Mouse (Mus musculus) layer of hippocampus, adult 2 months (tissue): ENCODE results near the gene Cdc123. TPM values are rescaled to one million over a fixed set of nuclear protein-coding genes. Genes with fewer than 3 reads are reported as not detected.
A peak's percentile ranks its signal among the peaks of the same experiment; 100 is the strongest.

Experiments
- DNase-seq, 2 experiments: peaks; one replicate each; pipeline ENCODE4 v3.0.0; 2022; ENCODE audit warnings: low spot score in 2 of 2
- H3K27ac ChIP-seq: fragments of 200-600 bp; 2 replicates; pipeline ENCODE4 v1.8.1; 2022
- H3K4me3 ChIP-seq: fragments of 200-600 bp; 2 replicates; pipeline ENCODE4 v1.8.1; 2022; ENCODE audit warnings: mild to moderate bottlenecking
- CTCF ChIP-seq: fragments of 200-600 bp; conservative IDR thresholded peaks from 2 replicates; pipeline ENCODE4 v1.8.1; 2022; ENCODE audit warnings: antibody characterized with exemption, mild to moderate bottlenecking, moderate library complexity
- total RNA-seq, 2 experiments: library from RNA; stranded (reverse); gene quantifications; 2 replicates each; pipeline ENCODE4 v1.2.3; 2021

The Cdc123 gene
- total RNA-seq, 2 experiments from 2014 or later: 135 to 157 TPM

GRCm38 (mm10) chr2:5797816-5798672 is 46.9 kb downstream of the Cdc123 start:
- TF ChIP-seq CTCF: no peak
- DNase-seq: no peak
- no peak overlapping the region for H3K27ac ChIP-seq
- H3K4me3 ChIP-seq: no peak overlapping the region

GRCm38 (mm10) chr2:5793771-5794170 is 51.2 kb downstream of the Cdc123 start:
- Histone ChIP-seq H3K4me3 (no peak overlapping the region), H3K27ac (no peak overlapping the region)
- DNase-seq: no peak
- TF ChIP-seq CTCF: no peak

DNA sequence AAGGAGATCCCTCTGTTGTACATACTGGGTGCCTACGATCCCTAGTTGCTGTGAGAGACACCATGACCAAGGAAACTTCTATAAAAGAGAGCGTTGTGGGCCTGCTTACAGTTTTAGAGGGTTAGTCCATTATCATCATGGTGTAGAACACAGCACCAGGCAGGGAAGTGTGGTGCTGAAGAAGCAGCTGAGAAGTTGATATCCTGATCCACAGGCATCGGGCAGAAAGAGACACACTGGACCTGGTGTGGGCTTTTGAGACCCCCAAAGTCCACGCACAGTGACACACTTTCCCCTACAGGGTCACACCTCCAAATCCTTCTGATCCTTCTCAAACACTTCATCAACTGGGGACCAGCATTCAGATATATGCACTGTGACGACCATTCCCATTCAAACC is 52.9 kb downstream of the Cdc123 start:
- DNase-seq: no peak
- Histone ChIP-seq H3K4me3 (no peak overlapping the region), H3K27ac (no peak overlapping the region)
- no peak for TF ChIP-seq CTCF

DNA sequence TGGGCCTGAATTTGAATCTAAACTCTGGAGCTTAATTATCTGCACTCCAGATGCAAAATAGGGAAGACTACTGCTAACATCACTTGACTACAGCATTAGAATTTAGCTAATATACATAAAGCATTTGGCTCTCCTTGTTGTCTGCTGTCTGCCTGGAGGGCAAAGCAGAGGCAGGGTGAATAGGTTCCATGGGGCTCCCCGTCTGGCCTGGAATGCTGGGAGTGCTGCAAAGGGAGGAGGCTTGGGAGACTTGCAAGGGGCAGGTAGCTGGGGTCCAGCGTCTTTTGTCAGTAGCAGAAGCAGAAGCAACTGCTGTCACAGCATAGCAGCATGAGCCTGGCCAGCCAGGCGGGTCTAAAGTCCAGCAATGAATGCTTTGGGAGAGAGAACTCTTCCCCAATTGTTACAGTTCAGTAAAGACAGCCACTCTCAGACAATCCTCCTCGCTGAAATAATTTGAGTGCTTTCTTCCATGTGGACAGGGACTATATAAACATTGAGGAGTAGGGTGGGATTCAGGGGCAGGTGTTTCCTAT is 55.3 kb downstream of the Cdc123 start:
- no peak overlapping the region for H3K4me3 ChIP-seq
- no peak overlapping the region for H3K27ac ChIP-seq
- DNase-seq: no peak
- no peak for TF ChIP-seq CTCF

DNA sequence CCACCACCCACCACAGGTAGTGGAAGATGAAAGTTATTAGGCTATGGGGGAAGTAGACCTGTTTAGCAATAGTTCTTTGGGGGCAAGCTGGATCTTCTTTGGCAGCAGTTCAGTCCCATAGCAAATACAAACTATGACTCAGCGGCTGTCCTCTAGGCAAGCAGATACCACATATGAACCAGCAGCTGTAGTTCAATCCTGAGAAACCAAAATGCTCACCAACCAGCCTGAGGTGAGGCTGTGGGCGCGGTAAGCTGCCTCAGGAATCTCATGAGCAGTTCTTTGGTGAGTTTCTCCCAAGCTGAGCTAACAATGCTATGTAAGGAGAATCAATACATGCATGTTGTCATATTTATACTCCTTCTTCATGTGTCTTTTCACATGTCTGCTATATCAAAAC is 57.6 kb downstream of the Cdc123 start:
- H3K4me3 ChIP-seq: no peak overlapping the region
- DNase-seq: no peak
- TF ChIP-seq CTCF: no peak
- H3K27ac ChIP-seq: no peak overlapping the region

DNA sequence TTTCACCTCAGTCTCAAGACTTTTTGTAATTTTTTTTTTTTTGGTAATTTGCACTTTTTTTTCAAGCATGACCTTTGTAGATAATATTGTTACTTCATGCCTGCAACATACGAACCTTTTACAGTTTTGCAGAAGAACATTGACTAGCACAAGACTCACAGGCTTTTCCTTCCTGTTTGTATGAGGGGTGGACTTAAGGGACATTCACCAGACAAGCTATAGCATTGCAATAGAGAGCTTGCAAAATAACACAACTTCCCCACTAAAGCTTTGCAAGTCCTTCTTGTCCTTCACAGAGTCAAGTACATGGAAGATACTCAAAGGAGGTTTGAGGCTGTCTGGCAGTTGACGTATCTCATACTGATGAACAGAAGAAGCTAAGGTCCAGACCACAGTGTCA is 72.5 kb downstream of the Cdc123 start:
- Histone ChIP-seq H3K4me3 (no peak overlapping the region), H3K27ac (no peak overlapping the region)
- no peak for TF ChIP-seq CTCF
- DNase-seq: no peak

DNA sequence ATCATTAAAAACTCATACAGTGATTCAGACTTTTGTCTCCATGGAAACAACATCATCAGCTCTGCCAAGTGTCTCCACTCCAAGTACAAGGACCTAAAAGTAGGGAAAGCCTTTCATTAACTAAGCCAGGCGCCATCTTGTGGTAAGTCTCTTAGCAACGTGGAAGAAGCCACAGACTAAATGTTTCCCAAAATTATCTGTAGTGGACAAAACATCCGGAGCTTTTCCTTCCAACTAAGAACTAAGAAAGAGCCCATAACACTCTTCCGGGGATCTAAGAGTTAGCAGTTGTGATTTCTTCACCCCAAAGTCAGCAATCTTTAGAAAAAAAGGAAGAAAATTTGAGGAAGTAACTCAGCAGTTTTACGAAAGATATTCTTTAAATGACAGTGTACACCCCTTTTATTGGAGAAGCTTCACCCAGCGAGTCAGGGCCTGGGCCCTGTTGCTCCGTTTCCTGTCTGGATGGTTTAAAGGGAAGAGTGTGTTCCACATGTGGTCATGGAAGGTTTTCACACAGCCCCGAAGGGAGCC is 74.2 kb downstream of the Cdc123 start:
- Histone ChIP-seq H3K4me3 (no peak overlapping the region), H3K27ac (no peak overlapping the region)
- TF ChIP-seq CTCF: peak; percentile 84
- DNase-seq: peak; percentile 43 to 81

GRCm38 (mm10) chr2:5769630-5770029 is 75.3 kb downstream of the Cdc123 start:
- Histone ChIP-seq H3K4me3 (no peak overlapping the region), H3K27ac (no peak overlapping the region)
- no peak for TF ChIP-seq CTCF
- DNase-seq: no peak

- TF ChIP-seq CTCF: no peak
- no peak for DNase-seq
- Histone ChIP-seq H3K4me3 (no peak overlapping the region), H3K27ac (no peak overlapping the region)
Measured at GRCm38 (mm10) chr2:5768946-5769345, 76.0 kb downstream of the Cdc123 start.

DNA sequence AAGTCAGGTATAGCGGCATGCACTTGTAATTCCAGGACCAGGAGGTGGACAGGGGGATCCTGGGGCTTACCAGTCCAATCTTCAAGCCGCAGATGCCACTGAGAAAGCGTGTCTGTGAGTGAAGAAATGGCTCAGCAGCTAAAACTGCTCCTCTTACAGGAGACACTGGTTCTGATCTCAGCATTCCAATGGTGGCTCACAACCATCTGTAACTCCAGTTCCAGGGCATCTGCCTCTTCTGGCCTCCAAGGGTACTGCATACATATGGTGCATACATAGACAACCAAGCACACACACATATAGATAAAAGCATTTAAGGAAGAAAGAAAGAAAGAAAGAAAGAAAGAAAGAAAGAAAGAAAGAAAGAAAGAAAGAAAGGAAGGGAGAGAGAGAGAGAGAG is 82.9 kb downstream of the Cdc123 start:
- TF ChIP-seq CTCF: peak; percentile 23; the same call in 1 of the 2 replicates

GRCm38 (mm10) chr2:5760479-5761008 is 84.4 kb downstream of the Cdc123 start:
- H3K4me3 ChIP-seq: no peak overlapping the region
- no peak for TF ChIP-seq CTCF
- H3K27ac ChIP-seq: no peak overlapping the region
- DNase-seq: no peak

More for the DNA sequence above, 82.9 kb downstream of the Cdc123 start:
- H3K27ac ChIP-seq: no peak overlapping the region
- no peak overlapping the region for H3K4me3 ChIP-seq
- no peak for DNase-seq

DNA sequence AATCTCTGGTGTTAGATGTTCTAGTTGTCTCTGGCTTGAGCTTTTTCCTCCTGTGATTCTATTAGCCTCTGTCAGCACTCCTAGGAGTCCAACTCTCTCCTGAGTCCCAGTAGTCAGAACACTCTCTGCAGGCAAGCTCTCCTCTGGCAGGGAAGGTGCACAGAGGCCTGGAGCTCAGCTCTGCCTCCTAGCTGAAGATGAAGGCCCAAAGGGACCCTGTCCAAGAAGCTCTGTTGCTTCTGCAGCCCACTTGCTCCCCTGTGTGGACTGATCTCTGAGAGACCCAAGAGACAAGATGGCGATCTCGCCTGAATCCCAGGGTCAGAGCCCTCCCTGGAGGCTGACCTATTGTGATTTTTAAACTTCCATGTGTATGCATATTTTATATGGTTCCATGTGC is 86.4 kb downstream of the Cdc123 start:
- DNase-seq: no peak
- TF ChIP-seq CTCF: peak; percentile 27
- no peak overlapping the region for H3K27ac ChIP-seq
- H3K4me3 ChIP-seq: no peak overlapping the region

GRCm38 (mm10) chr2:5750872-5751271 is 94.1 kb downstream of the Cdc123 start:
- no peak for DNase-seq
- TF ChIP-seq CTCF: no peak
- no peak overlapping the region for H3K4me3 ChIP-seq
- H3K27ac ChIP-seq: no peak overlapping the region

GRCm38 (mm10) chr2:5749210-5749609 is 95.8 kb downstream of the Cdc123 start:
- no peak for DNase-seq
- TF ChIP-seq CTCF: no peak
- Histone ChIP-seq H3K4me3 (no peak overlapping the region), H3K27ac (no peak overlapping the region)
